Mouse (Mus musculus): ENCODE results near the gene Wdr24.

Gene Wdr24

DNA sequence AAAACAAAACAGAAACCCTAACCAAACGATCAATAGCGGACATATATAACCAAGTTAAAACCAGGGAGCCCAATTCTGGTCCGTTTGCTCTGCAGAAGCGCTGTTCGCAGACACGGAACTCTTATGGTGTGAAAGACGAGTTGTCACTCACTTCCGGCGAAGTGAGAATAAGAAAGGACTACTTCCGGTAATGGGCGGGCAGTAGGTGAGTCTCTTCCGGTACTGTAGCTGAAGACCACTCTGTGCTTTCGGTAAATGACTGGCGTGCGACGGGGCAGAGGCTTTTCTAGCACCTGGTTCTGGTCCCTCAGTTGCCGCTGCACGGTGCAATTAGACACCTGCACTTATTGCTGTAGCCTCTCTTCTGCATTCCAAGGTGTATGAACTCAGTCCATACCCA is at the start of gene Wdr24:
Wdr24 (plus strand) TSS at position 176 of the 400 bp plus-strand sequence.
- DNase-seq (ENCODE audit: low read depth, low spot score), result peak; percentile 94

DNA sequence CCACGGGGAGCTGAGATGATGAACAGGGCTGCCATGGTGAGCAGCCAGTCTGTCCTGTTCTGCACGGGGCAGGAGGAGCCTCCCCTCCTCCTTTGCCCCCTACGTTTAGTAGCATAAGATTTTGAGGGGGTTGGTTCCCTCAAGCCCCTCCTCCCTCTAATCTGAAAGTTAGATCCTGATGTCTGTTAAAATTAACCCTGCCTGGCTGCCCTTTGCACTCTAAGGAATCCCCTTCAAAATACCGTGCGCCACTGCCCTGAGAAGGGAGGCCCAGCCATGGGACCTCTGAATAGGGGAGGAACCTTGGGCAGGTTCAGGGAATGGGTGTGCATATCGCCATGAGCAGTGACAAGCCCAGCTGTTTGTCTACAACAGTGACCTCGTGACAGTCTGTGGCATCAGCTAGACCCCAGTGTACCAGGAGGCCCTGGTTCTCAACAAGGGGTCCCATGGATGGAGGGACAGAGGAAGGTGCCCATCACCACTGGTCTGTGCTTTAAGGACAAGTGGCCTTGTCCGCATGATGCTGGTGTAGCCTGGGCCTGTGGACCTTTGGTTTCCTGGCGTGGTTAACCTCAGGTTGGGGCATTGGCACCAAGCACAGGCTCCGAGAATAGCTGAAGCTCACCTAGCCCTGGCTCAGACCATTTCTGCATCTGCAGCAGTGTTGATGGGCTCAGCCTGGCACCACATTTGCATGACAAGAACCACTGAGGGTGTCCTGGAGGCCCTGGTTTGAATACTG is 47.9 kb upstream of the Wdr24 start:
- DNase-seq (ENCODE audit: low read depth, low spot score), result no peak

DNA sequence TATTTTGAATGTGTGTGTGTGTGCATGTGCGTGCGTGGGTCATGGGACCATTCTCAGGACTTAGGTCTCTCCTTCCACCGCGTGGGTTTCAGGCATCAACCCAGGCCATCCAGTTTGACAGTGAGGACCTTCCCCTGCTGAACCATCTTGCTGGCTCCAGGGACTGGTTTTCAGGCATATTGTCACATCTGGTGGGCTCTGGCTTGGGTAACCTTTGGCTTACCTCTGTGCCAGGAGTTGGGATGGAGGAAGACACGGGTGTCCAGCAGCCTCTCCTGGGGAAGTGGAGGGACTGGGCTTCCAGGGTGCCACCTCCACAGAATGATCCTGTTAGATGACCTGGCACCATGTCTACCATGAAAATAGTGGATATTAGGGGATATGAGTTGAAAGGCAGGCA is 45.5 kb upstream of the Wdr24 start:
- no peak for DNase-seq (ENCODE audit: low read depth, low spot score)

DNA sequence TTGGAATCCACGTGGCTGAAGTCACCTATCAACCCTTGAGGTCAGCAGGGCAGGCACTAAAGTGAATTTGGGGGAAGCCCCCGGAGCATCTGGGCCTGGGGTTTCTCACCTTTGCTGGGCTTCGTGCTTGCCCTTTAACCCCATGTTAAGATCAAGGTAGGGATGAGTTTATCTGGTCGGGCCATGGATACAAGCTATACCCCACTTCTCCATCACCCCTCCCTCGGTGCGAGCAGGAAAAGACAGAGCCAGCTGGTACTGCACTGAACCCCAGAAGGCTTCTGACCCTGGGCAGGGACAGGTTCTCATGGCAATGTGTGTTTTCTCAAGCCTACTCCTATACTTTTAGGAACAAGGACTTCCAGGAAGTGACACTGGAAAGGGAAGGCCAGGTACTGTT is 42.1 kb upstream of the Wdr24 start:
- no peak for DNase-seq (ENCODE audit: low read depth, low spot score)

DNA sequence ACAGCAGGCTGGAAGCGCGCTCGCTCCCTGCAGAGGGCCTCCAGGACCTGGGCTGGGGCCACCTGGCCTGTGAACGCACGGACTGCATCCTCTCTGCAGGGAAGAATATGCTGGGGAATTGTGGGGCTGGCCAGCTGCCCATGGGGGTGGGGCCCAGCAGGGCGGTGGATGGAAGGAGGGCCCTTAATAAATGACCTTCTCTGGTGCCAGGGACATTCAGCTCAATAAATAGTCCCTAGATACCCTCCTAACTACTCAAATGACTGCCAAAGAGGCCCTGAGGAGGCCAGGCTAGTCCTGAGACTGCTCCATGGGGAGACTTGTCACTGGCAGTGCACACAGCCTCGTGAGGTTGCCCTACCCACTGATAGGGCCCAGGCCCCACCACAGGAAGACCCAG is 40.3 kb upstream of the Wdr24 start:
- DNase-seq (ENCODE audit: low read depth, low spot score), result no peak

DNA sequence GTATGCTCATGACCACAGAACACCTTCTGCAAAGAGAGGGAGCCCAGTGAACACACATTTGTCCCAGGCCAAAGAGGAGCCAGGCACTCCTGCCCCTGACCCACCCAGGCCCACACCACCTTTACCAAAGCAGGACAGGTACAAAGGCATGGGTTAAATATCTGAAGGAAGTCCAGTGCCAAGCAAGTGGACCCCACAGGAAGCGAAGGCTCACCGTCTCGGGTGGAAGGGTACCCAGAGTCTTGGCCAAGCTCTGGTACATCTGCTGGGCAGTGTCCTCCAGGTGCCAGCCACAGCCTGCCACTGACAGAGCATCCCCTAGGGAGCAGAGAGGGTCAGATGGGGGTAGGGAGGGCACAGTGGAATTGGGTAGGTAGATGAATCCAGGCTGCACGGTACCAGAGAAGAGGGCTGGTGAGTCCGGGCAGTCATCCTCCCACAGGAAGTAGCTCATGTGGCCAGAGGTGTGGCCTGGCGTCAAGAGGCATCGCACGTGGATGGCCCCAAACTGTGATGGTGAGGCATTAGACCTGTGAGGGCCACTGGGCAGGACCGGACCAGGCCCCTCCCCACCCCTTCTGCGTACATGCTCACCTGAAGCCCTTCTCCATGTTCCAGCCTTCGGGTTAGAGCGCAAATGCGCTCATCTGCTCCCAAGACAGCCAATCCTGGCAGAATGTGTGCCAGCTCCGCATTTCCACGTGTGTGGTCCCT is 39.4 kb upstream of the Wdr24 start:
- DNase-seq (ENCODE audit: low read depth, low spot score), result no peak

DNA sequence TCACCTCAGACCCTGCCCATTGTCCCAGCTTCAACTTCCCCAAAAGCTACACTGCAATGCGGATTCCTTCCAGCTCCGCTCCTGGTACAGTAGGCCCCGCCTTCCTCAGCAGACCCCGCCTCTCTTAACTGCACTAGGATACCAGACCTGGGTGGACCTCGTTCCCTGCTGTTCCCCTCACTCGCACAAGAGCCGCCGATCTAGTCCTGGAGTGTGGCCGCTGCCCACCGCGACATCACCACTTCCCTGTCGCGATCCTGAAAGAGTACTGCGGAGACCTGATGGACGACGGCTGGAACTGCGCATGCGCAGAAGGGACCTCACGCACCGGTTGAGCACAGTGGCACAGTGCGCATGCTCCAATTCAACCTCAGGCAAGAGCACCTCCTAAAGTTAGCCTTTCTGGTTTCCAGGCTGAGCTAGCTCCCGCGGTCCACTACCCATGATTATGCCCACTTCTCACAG is 38.1 kb upstream of the Wdr24 start, which contains the start of gene Haghl:
Haghl (minus strand) TSS at position 393 of the 465 bp plus-strand sequence.
- DNase-seq (ENCODE audit: low read depth, low spot score), result peak; percentile 97

DNA sequence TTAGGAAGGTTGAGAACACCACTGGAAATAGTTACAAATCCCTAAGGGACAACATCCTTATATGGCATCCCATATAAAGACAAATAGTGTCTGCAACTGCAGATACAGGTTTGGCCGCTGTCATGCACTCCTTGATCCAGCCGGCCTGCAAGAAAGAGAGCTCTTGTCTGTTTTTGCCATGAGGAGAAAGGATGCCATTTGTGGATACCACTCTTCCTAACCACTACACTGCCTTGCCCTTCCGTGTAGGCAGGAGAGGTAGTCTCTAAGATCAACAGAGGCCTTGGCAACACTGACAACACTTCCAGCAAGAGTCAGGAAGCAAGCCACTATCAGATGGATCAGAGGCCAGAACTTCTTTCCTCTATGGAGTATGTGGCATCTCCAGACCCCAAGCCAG is 37.1 kb upstream of the Wdr24 start, which contains the start of gene Ccdc78:
Ccdc78 (plus strand) TSS at position 301 of the 400 bp plus-strand sequence.
- DNase-seq (ENCODE audit: low read depth, low spot score), result no peak

DNA sequence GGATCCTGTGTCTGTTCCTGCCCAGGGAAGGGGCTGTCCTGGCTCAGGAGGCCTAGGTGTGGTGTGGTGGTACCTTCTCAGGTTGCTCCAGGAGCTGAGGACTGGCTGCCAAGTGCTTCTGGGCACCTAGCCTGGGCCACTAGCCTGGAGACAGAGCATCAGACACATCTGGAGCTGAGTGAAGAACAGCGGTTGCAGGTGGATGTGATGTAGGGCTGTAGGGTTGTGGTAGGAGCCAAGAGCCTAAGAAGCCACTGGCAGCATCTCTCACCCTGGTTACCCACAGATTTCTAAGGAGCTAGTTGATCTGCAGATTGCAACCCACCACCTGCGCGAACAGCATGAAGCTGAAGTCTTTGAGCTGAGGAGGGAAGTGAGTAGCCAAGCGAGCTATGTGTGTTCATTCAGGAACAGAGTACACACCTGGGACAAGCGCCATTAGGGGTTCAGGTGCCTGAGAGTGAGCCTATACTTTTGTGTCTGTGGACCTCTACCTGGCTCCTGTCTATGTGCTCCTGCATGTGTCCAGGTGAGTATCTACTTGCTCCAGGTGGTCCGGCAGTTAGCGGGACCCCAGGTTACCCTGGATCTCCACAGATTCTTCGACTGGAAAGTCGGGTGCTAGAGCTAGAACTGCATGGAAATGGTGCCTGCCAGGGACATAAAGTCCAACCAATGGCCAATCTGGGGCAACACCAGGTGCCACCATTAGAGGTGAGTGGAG is 36.5 kb upstream of the Wdr24 start:
- no peak for DNase-seq (ENCODE audit: low read depth, low spot score)

DNA sequence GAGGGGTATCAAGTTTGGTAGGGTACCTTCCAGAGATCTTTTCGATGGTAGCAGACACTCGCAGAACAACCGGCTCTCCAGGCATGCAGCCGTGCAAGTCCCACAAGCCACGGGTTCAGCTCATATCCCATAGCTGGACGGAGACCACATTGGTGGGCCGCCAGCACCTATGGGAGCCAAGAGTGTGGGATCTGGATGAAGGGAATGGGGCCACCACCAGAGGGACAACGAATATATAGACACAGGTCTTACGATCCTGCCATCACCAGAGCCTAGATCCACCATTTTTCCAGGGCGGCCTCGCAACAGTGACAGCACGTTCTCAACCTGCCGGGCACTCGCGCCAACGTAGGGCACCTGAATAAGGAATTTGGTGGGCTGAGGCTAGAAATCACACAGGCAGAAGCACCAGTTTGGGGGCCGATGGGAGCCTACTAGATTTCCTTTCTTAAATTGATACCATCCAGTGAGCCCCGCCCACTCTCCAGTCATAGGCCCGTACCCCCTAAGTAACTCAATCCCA is 32.0 kb upstream of the Wdr24 start:
- peak; percentile 47 for DNase-seq (ENCODE audit: low read depth, low spot score)

DNA sequence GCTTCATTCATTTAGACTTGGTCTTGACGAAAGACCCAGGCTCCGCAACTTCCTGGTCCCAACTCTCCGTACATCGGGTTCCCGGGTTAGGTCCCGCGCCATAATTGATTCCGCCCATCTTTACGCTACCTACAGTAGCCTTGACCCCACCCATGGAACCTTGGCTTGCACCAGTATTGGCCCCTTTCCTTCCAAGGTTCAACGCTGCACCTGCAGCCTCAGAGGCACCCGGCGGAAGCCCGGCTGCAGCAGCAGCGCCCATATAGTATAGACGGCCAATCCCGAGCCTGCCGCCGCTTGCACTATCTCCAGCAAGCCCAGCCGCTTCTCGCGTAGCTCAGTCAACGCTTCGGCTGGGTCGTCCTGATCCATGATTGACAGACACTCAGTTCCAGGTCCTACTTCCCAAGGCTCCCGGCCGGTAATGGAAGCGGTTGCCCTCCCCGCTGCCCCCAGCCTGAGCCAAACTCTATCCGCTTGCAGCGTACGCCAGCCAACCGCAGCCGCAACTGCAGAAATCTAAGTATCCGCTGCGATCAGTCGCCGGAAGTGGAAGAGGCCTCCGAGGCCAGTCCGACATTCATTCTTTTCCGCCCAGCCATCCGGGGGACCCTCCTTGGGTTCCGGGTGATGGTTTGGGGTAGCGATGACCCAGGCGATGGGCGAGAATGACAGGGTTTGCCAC is 31.4 kb upstream of the Wdr24 start:
- DNase-seq (ENCODE audit: low read depth, low spot score), result peak; percentile 81

DNA sequence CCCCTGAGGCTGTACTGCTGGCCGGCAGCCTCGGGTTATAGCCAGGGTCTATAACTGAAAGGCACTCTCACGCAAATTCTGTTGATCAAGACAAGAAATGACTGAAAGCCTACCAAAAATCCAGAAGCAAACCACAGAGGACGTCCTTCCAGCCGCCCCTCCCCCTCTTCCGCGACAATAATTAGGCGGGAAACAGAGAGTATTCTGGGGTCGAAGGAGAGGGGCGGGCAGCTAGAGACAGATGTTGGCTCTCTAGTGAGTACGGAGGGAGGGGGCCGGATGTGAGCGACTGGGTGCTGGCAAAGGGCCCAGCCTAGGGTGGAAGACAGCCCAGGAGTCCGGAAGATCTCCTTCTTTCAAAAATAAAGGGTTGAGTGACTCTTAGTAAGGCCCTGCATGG is 30.8 kb upstream of the Wdr24 start, which contains the start of gene Fam173a:
Fam173a (minus strand) TSS at position 287 of the 400 bp plus-strand sequence.
- DNase-seq (ENCODE audit: low read depth, low spot score), result peak; percentile 41

DNA sequence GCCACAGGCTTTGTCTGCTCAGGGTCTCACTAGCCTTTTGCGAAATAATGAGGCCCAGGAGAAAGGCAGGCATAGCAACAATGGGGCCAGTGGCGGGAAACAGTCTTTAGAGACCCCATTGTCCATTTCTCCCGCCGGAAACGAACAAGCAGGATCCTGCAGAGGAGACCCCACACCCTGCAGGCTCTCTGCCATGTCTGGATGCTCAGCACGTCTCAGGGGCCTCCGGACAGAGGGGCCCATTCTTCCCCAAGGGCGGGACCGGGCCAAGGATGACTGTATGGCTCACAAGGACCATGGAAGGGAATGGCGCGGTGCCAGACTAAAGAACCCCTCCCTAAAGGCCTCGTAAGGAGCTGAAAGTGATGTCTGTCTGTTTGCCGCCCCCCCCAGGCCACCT is 29.2 kb upstream of the Wdr24 start:
- no peak for DNase-seq (ENCODE audit: low read depth, low spot score)

DNA sequence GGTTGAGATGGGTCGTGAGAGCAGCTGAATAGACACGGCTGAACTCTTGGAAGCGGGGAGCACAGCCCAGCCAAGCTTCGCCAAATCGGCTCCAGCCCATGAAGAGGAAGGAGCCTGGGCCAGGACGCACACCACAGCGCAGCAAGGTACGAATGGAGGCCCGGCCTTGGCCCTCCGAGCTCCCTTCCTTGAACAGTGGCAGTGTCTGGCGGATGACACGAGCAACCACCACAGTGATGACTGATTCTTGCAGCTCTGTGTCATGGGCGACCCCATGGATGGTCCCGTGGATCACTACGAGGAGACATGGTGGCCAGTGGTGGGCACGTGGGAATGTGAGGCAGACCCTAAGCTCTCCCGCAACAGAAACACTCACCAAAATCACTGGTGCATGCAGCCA is 28.4 kb upstream of the Wdr24 start:
- no peak for DNase-seq (ENCODE audit: low read depth, low spot score)

DNA sequence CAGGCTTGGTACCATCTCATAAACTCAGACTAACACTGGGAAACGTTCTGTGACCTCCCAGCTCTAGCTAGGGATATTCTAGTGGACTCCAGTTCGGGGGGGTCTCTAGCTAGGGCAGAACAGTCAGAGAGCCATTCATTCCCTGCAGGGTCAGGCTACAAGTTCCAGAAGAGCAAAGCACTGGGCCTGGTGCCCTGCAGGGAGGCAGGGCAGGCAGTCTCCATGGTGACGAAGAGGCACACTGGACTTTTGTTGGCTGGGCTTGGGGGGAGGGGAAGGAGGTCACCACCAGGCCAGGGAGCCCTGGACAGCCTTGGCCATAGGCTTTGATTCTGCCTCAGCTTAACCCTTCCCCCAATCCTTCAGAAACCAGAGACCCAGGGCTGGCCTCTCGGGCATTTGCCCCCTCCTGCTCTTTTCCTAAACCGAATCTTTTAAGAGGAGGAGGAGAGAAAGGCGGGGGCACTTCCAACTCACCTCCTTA is 27.8 kb upstream of the Wdr24 start, which contains the start of gene AC134908.4:
AC134908.4 (minus strand) TSS at position 51 of the 484 bp plus-strand sequence.
- no peak for DNase-seq (ENCODE audit: low read depth, low spot score)

DNA sequence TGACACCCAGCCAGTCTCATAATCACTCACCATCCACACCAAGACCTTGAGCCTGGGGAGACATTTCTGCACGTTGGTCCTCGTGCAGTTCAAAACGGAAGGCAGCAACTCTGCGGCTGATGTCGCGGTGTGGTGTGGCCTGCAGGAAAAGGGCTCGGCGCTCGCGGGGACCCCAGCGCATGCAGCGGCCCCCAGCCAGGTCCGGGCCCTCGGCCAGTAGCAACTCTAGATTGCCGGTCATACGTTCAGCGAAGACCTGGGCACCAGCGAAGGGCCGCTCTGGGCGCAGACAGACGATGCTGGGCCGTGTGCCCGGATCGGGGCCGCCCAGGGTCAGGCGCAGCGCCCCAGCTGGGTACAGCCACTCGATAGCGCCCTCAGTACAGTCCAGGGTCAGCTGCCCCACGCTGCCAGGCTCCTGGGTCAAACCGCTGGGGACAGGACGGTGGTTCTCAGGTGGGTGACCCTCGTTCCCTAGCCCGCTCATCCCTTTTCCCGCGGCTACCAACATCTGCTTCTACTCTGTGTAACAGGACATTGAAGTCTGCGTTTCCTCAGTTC is 27.1 kb upstream of the Wdr24 start:
- DNase-seq (ENCODE audit: low read depth, low spot score), result no peak

DNA sequence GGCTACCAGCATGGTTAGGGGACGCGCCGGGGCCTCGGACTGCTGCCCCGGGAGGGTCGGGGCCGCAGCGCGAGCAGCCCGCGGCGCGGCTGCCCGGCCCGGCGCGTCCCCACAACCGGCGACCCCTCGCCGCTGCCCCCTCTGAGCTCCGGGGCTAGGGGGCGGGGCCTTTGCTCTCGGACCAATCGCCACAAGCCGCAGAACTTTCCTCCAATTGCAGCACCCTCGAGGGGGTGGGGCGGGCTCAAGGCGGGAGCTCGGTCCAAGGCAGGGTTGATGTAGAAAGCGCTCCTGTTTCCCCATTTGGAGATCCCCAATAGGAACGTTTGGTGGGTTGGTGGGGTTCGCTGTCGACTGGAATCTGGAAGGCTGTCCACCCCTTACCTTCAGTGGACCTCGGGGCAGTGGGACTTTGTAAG is 26.5 kb upstream of the Wdr24 start, which contains the start of gene Metrn:
Metrn (minus strand) TSS at position 186 of the 419 bp plus-strand sequence.
- DNase-seq (ENCODE audit: low read depth, low spot score), result peak; percentile 90

DNA sequence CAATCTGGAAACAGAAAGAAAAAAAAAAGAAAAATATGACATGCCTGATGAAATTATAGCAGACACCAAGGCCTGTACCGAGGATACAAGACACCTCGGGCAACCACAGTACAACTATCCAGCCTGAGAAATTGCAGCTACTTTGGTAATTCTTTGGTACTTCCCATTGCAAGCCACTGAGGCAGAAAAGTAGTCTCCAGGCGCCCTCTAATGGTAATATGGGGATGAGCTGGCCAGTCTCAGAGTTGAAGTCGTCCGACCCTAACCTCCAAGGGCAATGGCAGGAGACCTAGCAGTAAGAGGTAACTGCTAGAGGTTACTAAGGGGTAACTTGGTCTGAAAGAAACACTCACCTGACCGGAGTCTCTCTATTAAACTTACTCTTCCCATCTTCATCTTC is 22.4 kb upstream of the Wdr24 start:
- peak; percentile 82 for DNase-seq (ENCODE audit: low read depth, low spot score)

DNA sequence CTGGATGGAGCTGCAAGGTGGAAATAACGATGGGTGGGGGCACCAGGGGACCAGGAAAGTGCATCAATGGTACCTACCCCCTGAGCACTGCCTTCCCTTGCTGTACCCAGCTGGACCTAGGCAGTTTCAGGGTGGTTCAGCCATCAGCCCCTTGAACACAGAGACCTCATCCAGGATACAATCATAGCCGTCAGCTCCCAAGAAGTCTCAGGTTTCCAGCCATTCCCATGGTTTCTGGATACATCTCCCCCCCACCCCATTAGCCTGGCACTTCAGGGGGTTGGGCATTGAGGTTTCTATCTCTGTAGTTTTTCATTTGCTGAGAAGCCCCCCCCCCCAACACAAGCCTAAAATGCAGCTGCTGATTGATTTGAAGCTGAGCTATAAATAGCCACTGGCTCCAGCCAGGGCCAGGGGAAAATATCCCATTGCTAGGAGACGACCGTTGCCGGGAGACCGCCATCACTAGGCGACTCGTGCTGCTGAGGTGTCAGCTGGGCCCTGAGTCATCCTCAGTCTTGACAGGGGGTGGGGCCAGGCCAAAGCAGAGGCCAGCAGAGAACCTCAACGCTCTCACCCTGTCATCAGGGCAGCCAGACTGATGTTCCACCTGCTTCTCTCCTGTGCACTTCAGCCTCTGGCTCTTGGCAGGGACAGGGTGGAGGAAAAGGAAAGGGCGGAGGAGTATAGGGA is 20.5 kb upstream of the Wdr24 start:
- peak; percentile 39 for DNase-seq (ENCODE audit: low read depth, low spot score)

DNA sequence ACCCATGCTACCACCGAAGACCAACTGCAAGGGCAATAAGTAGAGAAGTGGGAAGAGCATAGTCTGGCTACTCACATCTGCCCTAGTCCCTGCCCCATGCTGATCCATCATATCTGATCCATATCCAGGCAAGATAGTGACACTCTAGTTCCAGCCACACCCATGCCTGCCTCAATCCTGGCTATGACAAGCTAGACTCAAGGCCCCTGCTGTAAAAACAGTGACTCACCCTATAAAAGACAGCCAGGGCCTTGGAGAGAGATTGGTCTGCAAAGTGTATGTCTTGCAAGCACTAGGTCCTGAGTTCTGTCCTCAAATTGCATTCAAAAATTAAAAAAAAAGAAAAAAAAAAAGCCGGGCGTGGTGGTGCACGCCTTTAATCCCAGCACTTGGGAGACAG is 16.9 kb upstream of the Wdr24 start:
- DNase-seq (ENCODE audit: low read depth, low spot score), result no peak
